Mouse (Mus musculus) limb, embryonic 15.5 days (tissue): ENCODE results near the gene Rbl1. TPM values are rescaled to one million over a fixed set of nuclear protein-coding genes. Genes with fewer than 3 reads are reported as not detected.
"Not testable (repeated sequence)": the region's sequence is repeated elsewhere in the genome, so short reads cannot be mapped to it uniquely, and the experiment has no call there.

Experiments
- ATAC-seq: fragments of 200-750 bp; cut with Nextera tagmentation; 2 replicates; pipeline ENCODE4 v1.8.0; 2017; ENCODE audit warnings: low read depth, moderate TSS enrichment; ENCODE audit not compliant: insufficient number of reproducible peaks, low FRiP score, low TSS enrichment
- H3K27ac ChIP-seq: fragments of 300-500 bp; sonication (generic); 2 replicates; pipeline ENCODE4 v1.5.1; 2015; ENCODE audit warnings: moderate library complexity, mild to moderate bottlenecking, inconsistent platforms
- H3K27me3 ChIP-seq: fragments of 300-500 bp; sonication (generic); 2 replicates; pipeline ENCODE4 v1.6.1; 2015; ENCODE audit warnings: inconsistent platforms
- H3K36me3 ChIP-seq: fragments of 300-500 bp; sonication (generic); 2 replicates; pipeline ENCODE4 v1.6.1; 2015; ENCODE audit warnings: inconsistent platforms
- H3K4me1 ChIP-seq: fragments of 300-500 bp; sonication (generic); 2 replicates; pipeline ENCODE4 v1.6.1; 2015; ENCODE audit warnings: inconsistent platforms
- H3K4me2 ChIP-seq: fragments of 300-500 bp; sonication (generic); 2 replicates; pipeline ENCODE4 v1.6.1; 2015; ENCODE audit warnings: mild to moderate bottlenecking, inconsistent platforms
- H3K4me3 ChIP-seq: fragments of 300-500 bp; sonication (generic); 2 replicates; pipeline ENCODE4 v1.5.1; 2015; ENCODE audit warnings: mild to moderate bottlenecking, inconsistent platforms
- H3K9ac ChIP-seq: fragments of 300-500 bp; sonication (generic); 2 replicates; pipeline ENCODE4 v1.6.1; 2015; ENCODE audit warnings: inconsistent platforms
- H3K9me3 ChIP-seq: fragments of 300-500 bp; sonication (generic); 2 replicates; pipeline ENCODE4 v1.6.1; 2016; ENCODE audit warnings: inconsistent platforms
- WGBS: fragments of 180-500 bp; shearing (Covaris S2); methylation state at CpG from one replicate; pipeline ENCODE4 v1.1.7; 2015; 5-methylcytosine and 5-hydroxymethylcytosine counted together
- polyA plus RNA-seq: library from polyadenylated mRNA; unstranded; fragments of >200 nt; fragmentation: Nextera tagmentation; extraction: Ambion mirVana; gene quantifications from 2 replicates; pipeline ENCODE4 v1.2.1, GENCODE M21; 2015

The Rbl1 gene
- polyA plus RNA-seq, 1 experiment from 2014 or later, result 18.0 TPM

- H3K4me2 ChIP-seq, result no peak overlapping the region
- no peak for ATAC-seq
- no peak overlapping the region for H3K9ac ChIP-seq
- H3K4me1 ChIP-seq, result 0 out of 2 replicates have a peak, but pooled peaks cover 8% of the 10 kb centered on the region
- no peak overlapping the region for H3K4me3 ChIP-seq
- 79% methylated on average over 6 of the region's 6 CpGs for WGBS
- H3K27me3 ChIP-seq, result no peaks in the 10 kb centered on the region
- H3K9me3 ChIP-seq, result no peaks in the 10 kb centered on the region
- peaks cover 25% of the 10 kb centered on the region for H3K36me3 ChIP-seq
- H3K27ac ChIP-seq, result no peak overlapping the region
These were observed 3.1 kb downstream of the Rbl1 start for GRCm38 (mm10) chr2:157201081-157201830.

- not testable (repeated sequence) for H3K4me2 ChIP-seq, ATAC-seq, H3K9me3 ChIP-seq, H3K27ac ChIP-seq, H3K4me3 ChIP-seq, H3K9ac ChIP-seq, H3K27me3 ChIP-seq, H3K4me1 ChIP-seq
- H3K36me3 ChIP-seq, result peaks cover 49% of the 10 kb centered on the region
- 93% methylated on average over 11 of the region's 11 CpGs for WGBS
These were observed 5.9 kb downstream of the Rbl1 start for GRCm38 (mm10) chr2:157198405-157198804.

GRCm38 (mm10) chr2:157190651-157191050 lies 13.7 kb downstream of the Rbl1 start:
- H3K4me1 ChIP-seq, result no peaks in the 10 kb centered on the region
- H3K9me3 ChIP-seq, result no peaks in the 10 kb centered on the region
- 92% methylated on average over 4 of the region's 4 CpGs for WGBS
- H3K27ac ChIP-seq, result no peak overlapping the region
- H3K27me3 ChIP-seq, result no peaks in the 10 kb centered on the region
- H3K4me3 ChIP-seq, result no peak overlapping the region
- no peak for ATAC-seq
- H3K4me2 ChIP-seq, result no peak overlapping the region
- H3K36me3 ChIP-seq, result peaks cover 83% of the 10 kb centered on the region
- no peak overlapping the region for H3K9ac ChIP-seq

- 84% methylated on average over 4 of the region's 4 CpGs for WGBS
- Histone ChIP-seq H3K27me3 (no peaks in the 10 kb centered on the region), H3K4me3 (no peak overlapping the region), H3K9ac (no peak overlapping the region), H3K9me3 (no peaks in the 10 kb centered on the region), H3K27ac (no peak overlapping the region), H3K4me2 (no peak overlapping the region), H3K36me3 (peaks cover 63% of the 10 kb centered on the region), H3K4me1 (no peaks in the 10 kb centered on the region)
- ATAC-seq, result no peak
These were observed 17.1 kb downstream of the Rbl1 start for GRCm38 (mm10) chr2:157187223-157187622.

GRCm38 (mm10) chr2:157186504-157186903 lies 17.8 kb downstream of the Rbl1 start:
- Histone ChIP-seq H3K36me3 (peaks cover 60% of the 10 kb centered on the region), H3K9ac (no peak overlapping the region), H3K4me3 (no peak overlapping the region), H3K9me3 (no peaks in the 10 kb centered on the region), H3K4me1 (no peaks in the 10 kb centered on the region), H3K27ac (no peak overlapping the region), H3K4me2 (no peak overlapping the region), H3K27me3 (no peaks in the 10 kb centered on the region)
- WGBS, result 52% methylated on average over 5 of the region's 5 CpGs
- no peak for ATAC-seq

- WGBS, result 92% methylated on average over 13 of the region's 13 CpGs
- Histone ChIP-seq H3K27ac (no peak overlapping the region), H3K4me1 (no peaks in the 10 kb centered on the region), H3K27me3 (no peaks in the 10 kb centered on the region), H3K36me3 (peaks cover 53% of the 10 kb centered on the region), H3K4me3 (no peak overlapping the region), H3K4me2 (no peak overlapping the region), H3K9ac (no peak overlapping the region), H3K9me3 (no peaks in the 10 kb centered on the region)
- no peak for ATAC-seq
These were observed 19.2 kb downstream of the Rbl1 start for GRCm38 (mm10) chr2:157185022-157185660.

GRCm38 (mm10) chr2:157178167-157178566 lies 26.2 kb downstream of the Rbl1 start:
- Histone ChIP-seq H3K9me3 (no peaks in the 10 kb centered on the region), H3K27me3 (no peaks in the 10 kb centered on the region), H3K4me1 (no peaks in the 10 kb centered on the region), H3K36me3 (peaks cover 40% of the 10 kb centered on the region), H3K4me3 (no peak overlapping the region), H3K9ac (no peak overlapping the region), H3K27ac (no peak overlapping the region), H3K4me2 (no peak overlapping the region)
- 70% methylated on average over 6 of the region's 6 CpGs for WGBS
- ATAC-seq, result no peak

- peaks cover 38% of the 10 kb centered on the region for H3K36me3 ChIP-seq
- H3K9ac ChIP-seq, result no peak overlapping the region
- no peaks in the 10 kb centered on the region for H3K27me3 ChIP-seq
- no peaks in the 10 kb centered on the region for H3K9me3 ChIP-seq
- ATAC-seq, result no peak
- no peaks in the 10 kb centered on the region for H3K4me1 ChIP-seq
- no peak overlapping the region for H3K27ac ChIP-seq
- no peak overlapping the region for H3K4me3 ChIP-seq
- 83% methylated on average over 3 of the region's 3 CpGs for WGBS
- no peak overlapping the region for H3K4me2 ChIP-seq
These were observed 28.1 kb downstream of the Rbl1 start for GRCm38 (mm10) chr2:157176248-157176647.

GRCm38 (mm10) chr2:157174416-157174815 lies 29.9 kb downstream of the Rbl1 start:
- Histone ChIP-seq H3K4me1 (no peaks in the 10 kb centered on the region), H3K9me3 (no peaks in the 10 kb centered on the region), H3K36me3 (peaks cover 42% of the 10 kb centered on the region), H3K4me3 (no peak overlapping the region), H3K4me2 (no peak overlapping the region), H3K9ac (no peak overlapping the region), H3K27me3 (no peaks in the 10 kb centered on the region), H3K27ac (no peak overlapping the region)
- WGBS, result 69% methylated on average over 5 of the region's 5 CpGs
- ATAC-seq, result no peak

- no peak for ATAC-seq
- Histone ChIP-seq H3K9me3 (no peaks in the 10 kb centered on the region), H3K4me1 (no peaks in the 10 kb centered on the region), H3K36me3 (peaks cover 47% of the 10 kb centered on the region), H3K27me3 (no peaks in the 10 kb centered on the region), H3K4me3 (no peak overlapping the region), H3K9ac (no peak overlapping the region), H3K4me2 (no peak overlapping the region), H3K27ac (no peak overlapping the region)
- 95% methylated on average over 6 of the region's 6 CpGs for WGBS
These were observed 30.8 kb downstream of the Rbl1 start for GRCm38 (mm10) chr2:157173555-157173954.

GRCm38 (mm10) chr2:157172984-157173383 lies 31.4 kb downstream of the Rbl1 start:
- no peak overlapping the region for H3K27ac ChIP-seq
- H3K9me3 ChIP-seq, result no peaks in the 10 kb centered on the region
- H3K36me3 ChIP-seq, result peaks cover 50% of the 10 kb centered on the region
- no peak overlapping the region for H3K9ac ChIP-seq
- no peak for ATAC-seq
- H3K4me1 ChIP-seq, result no peaks in the 10 kb centered on the region
- no peaks in the 10 kb centered on the region for H3K27me3 ChIP-seq
- WGBS, result 79% methylated on average over 6 of the region's 6 CpGs
- H3K4me2 ChIP-seq, result no peak overlapping the region
- no peak overlapping the region for H3K4me3 ChIP-seq

- no peak overlapping the region for H3K4me3 ChIP-seq
- no peak overlapping the region for H3K27ac ChIP-seq
- H3K27me3 ChIP-seq, result no peaks in the 10 kb centered on the region
- H3K9ac ChIP-seq, result no peak overlapping the region
- peaks cover 55% of the 10 kb centered on the region for H3K36me3 ChIP-seq
- 72% methylated on average over 6 of the region's 6 CpGs for WGBS
- H3K4me1 ChIP-seq, result no peaks in the 10 kb centered on the region
- no peak for ATAC-seq
- H3K9me3 ChIP-seq, result no peaks in the 10 kb centered on the region
- no peak overlapping the region for H3K4me2 ChIP-seq
These were observed 33.7 kb downstream of the Rbl1 start for GRCm38 (mm10) chr2:157170626-157171025.
